Mouse (Mus musculus) kidney, postnatal 10 days (tissue): ENCODE data around the gene Trpm5.

Experiments
- DNase-seq: peaks from one replicate; pipeline ENCODE4 v3.0.0; 2021; ENCODE audit warnings: mixed read lengths

Trpm5 gene

GRCm38 (mm10) chr7:143105258-143105897 is 10.9 kb upstream of the Trpm5 start:
- DNase-seq = no peak

DNA sequence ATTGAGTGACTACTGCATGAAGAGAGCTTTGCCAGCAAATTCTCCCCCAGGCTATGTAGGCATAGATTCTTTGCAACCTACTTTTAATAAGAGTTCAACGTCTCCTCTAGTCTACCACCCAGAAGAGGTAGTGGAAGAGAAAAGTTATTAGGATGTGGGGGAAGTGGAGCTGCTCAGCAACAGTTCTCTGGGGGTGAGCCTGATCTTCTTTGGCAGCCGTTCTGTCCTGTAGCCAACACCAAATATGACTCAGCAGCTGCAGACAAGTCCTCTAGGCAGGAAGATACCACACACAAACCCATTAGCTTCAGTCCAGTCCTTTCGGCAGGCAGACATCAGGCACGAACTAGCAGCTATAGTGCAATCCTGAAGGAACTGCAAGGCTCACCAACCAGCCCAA is 6.3 kb upstream of the Trpm5 start:
- no peak for DNase-seq

GRCm38 (mm10) chr7:143095554-143095907 is 1.1 kb upstream of the Trpm5 start:
- DNase-seq = no peak

DNA sequence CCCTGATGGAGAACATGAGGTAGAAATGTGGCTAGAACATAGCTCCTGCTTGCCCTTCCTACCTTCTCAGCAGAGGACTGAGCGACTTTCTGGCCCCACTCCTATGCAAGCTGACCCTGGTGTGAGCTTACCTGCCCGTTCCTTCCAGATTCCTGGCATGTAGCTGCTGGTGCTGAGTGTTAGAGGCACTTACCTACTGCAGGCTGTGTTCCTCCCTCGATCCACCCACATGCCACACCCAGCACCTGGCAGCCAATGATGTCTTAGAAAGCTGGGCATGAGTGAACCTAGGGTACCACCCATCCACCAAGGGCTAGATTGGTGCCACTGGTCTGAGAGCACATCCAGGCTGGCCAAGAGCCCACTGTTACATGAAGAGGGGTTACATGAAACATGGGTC is 595 bp downstream of the Trpm5 start:
- DNase-seq = no peak

DNA sequence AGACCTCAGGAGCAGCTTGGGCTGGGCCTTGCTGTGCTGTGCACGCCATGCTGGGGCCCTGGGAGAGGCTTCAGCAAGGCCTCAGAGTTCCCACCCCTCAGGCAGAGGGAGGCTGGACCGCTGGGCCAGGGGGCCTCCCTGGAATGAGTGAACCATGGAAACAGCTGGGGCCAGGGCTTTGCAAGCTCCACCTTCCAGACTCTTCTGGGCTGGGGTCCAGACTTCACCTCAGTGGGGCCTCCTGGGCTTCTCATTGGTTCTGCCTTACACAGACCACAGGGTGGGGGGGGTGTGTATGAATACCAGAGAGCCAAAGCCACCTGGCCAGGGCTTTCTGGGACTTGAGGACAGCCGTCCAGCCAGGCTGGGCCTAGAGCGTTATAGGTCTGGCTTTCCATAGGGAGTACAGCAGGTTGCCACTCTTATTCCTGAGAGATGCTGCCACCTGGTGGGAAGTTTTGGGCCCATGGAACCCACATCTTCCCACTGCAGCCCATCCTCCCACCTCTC is 7.3 kb downstream of the Trpm5 start:
- DNase-seq = peak; percentile 84

DNA sequence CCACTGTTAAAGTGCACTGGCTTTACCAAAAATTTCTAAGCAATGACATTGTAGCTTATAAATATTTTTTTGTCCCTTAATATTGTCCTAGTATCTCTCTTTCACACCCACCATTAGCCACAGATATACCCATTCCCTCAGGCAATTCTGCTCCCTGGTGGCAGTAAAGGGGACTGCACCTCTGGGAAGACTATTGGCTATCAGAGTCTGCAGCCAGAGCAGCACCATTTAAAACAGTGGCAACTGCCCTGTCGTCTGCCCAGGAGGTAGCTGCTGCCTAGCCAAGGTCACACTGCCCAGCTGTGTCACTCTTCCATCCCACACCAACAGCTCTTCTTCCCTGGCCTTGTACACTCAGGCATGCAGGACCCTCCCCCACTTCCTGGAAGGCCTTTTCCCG is 8.1 kb downstream of the Trpm5 start:
- DNase-seq = peak; percentile 87

DNA sequence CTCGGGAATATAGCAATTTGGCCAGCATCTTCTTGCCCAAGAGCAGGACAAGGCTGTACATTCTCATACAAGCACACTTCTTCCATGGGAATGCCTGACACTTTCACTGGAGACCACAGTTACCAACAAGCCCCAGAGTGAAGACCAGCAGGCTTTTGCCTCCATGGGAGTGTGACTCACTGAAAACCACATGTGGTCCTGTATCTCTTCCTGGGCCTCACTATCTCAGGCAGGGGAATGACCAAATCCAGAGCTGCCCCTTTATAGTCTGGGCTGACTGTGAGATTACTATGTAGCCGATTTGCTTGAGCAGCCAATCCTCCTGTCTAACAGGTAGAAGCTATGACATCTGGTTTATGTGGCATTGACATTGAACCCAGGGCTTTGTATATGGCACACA is 10.7 kb downstream of the Trpm5 start:
- DNase-seq = no peak

DNA sequence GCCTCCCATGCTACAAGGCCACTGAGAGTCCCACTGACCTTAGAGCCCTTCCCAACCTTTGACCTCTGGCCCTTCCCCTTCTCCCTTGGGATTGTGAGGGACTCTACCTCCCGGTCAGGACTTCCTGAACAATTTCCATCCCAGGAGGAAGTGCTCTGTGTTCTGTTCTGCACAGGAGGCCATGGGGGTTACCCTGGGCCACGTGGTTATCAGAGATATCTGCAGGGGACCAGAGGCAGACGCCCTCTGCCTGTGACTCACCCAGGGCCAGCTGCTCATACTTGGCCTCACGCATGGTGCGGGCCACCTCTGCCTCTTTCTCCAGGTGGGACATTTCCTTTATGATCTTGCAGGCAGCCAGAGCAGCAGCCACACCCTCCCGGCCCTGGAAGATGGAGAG is 12.4 kb downstream of the Trpm5 start:
- no peak for DNase-seq

- DNase-seq = no peak
These were observed 17.1 kb downstream of the Trpm5 start for GRCm38 (mm10) chr7:143077351-143077750.

- no peak for DNase-seq
These were observed 19.0 kb downstream of the Trpm5 start for GRCm38 (mm10) chr7:143075394-143075793.

- peak; percentile 62 for DNase-seq
These were observed 21.4 kb downstream of the Trpm5 start for GRCm38 (mm10) chr7:143073086-143073485.

DNA sequence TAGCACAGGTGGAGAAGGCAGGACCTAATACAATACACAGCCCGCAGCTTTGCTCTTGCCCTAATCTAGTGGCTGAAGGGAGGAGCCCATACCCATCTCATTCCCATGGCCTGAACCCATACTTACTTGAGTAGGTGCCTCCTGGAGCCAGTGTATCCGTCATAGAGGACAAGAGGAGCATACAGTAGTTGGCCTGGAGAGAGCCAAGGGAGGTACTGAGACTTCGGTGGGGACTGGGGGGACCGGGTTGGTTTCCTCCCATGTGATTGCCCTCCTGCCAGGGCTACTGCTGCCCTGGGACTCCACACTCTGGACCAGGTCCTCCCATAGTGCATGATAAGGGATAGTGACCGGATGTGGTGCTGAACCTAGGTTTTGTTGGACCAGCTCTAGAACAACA is 21.8 kb downstream of the Trpm5 start:
- no peak for DNase-seq

DNA sequence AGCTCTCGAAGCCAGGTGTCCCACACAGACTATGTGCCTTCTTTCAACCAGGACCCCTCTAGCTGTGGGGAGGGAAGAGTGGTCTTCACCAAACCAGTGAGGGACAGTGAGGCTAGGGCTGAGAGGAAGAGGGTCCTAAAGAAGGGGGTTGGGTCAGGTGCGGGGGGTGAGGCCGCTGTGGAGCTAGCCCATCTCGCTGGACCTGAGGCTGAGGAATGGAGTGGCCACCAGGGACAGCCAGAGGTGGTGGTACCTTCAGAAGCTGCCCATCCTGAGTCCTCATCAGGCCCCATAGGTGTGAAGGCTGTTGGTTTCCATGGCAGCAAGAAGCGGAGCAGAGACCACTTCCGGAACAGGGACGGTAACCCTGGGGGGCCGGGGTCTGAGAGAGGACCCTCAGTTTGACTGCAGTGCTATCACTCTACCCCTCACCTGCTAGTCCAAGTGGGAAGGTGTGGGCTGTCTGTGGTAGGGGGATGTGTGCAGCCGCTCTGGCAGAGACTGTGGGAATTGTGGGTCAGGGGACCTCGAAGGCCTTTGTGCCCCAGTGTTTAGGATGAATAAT is 23.9 kb downstream of the Trpm5 start:
- no peak for DNase-seq

- peak; percentile 56 for DNase-seq
These were observed 24.6 kb downstream of the Trpm5 start for GRCm38 (mm10) chr7:143069751-143070400.

DNA sequence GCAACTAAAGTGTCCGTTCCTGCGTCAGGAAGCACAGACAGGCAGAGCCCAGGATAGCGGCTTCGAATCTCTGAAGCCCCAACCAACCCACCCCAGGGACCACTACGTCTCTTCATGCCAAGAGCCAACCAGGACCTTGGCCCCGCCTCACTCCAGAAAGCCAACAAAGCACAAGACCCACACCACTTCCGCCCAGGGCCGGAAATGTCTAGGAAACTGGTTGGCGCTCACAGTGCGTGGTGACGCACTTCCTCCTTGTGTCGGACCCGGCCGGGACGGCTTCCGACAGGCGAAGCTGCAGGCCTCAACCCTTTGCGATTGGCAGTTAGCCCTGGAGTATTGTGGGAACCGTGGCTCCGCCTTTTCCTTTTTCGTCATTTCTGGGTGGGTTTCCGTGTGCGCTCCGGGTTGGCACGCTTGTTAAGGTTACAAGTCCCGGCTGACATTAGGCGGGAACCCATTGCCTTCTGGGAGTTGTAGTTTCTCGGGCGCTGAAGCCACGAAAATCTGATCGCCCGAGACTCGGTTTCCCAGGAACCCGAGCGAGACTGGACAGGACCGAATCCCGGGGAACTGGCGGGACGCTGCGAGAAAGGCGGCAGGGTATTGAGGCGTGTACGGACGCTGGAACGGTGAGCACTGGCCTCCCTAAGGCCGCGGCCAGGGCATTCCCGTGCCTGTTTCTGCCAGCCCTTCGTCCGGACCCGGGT is 25.4 kb downstream of the Trpm5 start, which contains the start of gene Tssc4:
Gene Tssc4 (plus strand): TSS at position 368 of the 710 bp plus-strand sequence.
- DNase-seq = peak; percentile 98

- peak; percentile 80 for DNase-seq
These were observed 26.0 kb downstream of the Trpm5 start for GRCm38 (mm10) chr7:143068316-143068881.

DNA sequence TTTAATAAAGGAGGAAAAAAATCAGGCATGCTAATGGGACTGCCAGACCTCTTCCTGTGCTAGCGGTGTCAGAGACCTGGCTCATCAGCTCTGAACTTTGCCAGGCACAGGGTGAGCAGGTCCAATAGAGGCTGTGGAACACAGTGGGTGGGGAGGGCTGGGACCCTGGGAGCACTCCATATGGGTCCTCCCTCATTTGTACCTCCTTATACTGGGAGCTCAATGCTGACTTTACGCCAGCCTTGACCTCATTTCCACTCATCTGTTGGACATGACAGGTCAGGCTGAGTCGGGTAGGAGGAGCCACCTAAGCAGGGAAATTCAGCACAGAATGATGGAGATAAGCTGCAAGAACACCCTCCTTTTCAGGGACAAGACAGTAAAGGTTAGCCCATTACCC is 26.5 kb downstream of the Trpm5 start:
- DNase-seq = no peak

- DNase-seq = no peak
These were observed 27.0 kb downstream of the Trpm5 start for GRCm38 (mm10) chr7:143067469-143067868.

GRCm38 (mm10) chr7:143065692-143066091 is 28.8 kb downstream of the Trpm5 start:
- no peak for DNase-seq

DNA sequence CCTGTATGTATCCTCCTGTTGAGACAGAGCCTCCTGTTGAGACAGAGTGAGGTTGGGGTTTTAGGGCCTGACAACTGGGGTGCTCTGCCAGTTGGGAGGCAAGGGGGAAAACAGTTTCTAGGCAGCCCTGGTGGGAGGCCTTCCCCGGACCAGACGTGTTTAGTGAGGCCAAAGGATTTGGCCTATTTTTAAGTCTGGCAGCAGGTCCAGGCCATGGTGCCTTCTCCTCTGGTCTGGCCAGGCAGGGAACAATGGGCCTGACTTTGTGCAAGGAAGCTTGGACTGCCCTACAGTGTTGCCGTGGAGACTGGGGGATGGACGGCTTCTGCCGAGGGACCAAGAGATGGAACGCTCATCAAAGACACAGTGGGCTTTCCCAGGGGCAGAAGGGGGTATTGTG is 30.2 kb downstream of the Trpm5 start:
- DNase-seq = no peak

DNA sequence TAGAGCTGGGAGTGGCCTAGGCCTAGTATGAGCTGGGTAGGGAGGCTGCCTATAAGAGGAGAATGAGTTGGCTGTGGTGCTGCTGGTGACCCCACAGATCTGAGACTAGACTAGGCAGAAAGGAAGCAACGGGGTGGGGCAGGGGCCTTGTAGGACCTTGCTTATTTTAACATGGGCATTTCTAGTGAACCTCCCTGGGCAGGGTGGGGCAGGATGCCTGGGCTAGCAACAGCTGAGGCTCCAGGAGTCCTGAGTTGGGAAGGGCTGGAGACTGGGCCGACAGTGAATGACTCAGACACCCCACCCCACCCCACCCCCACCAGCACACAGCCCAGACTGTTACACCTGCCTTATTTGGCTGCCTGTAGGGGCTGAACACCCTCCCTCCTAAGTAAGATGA is 31.7 kb downstream of the Trpm5 start:
- DNase-seq = no peak

DNA sequence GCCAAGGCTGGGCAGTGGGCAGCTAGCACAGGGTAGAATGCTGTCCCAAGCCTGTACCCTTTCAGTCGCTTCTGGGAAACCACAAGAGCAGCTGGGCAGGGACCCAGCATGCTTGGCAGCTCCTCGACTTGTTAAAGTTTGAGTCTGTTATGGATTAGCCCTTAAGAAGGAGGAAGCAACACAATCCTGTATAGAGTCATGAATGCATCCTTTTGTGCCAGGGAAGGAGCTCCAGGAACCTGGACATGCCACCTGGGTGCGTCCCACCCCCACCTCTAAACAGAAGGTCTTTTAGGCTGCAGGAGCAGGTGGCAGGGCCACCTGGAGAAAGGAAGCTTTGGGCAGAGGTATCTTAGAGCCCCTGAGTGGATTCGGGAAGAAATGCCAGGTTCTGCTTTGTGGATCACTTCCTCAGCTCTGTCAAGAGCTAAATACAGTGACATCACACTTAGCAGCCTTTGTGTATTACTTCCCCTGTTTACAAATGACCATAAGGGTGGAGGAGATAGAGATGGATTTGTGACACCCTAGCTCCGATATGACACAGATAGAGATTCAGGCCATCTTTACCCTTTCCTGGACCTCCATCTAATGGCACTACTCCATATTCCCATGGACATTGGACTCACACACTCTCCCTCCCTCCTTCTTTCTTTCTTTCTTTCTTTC is 35.1 kb downstream of the Trpm5 start:
- DNase-seq = no peak

- peak; percentile 66 for DNase-seq
These were observed 36.2 kb downstream of the Trpm5 start for GRCm38 (mm10) chr7:143058221-143058697.
